Mouse (Mus musculus) G1E (cell line): ENCODE data around the gene Gm21961.
"Not testable (repeated sequence)": the region's sequence is repeated elsewhere in the genome, so short reads cannot be mapped to it uniquely, and the experiment has no call there.

Experiments
- CTCF ChIP-seq: IDR thresholded peaks from 2 replicates; pipeline ENCODE4 v1.5.1; 2012; ENCODE audit warnings: low read depth, low read length, inconsistent platforms, mixed read lengths
- POLR2AphosphoS5 ChIP-seq: IDR thresholded peaks from 2 replicates; pipeline ENCODE4 v1.6.1; 2012; ENCODE audit warnings: low read depth, low read length, inconsistent platforms; ENCODE audit not compliant: insufficient replicate concordance

- not testable (repeated sequence) for TF ChIP-seq POLR2AphosphoS5, CTCF
These were observed 24.5 kb upstream of the Gm21961 start for GRCm38 (mm10) chr15:65039216-65039615.
